Mouse (Mus musculus): ENCODE measurements around the gene Hs1bp3.

The Hs1bp3 gene

GRCm38 (mm10) chr12:8313270-8313771 lies at the start of gene Hs1bp3:
Gene Hs1bp3 (plus strand): TSS chr12:8313432.
- peak; percentile 81 to 85 for DNase-seq

GRCm38 (mm10) chr12:8266311-8266710 lies 46.9 kb upstream of the Hs1bp3 start:
- no peak for DNase-seq

GRCm38 (mm10) chr12:8269627-8270026 lies 43.6 kb upstream of the Hs1bp3 start:
- DNase-seq: no peak

GRCm38 (mm10) chr12:8271405-8271804 lies 41.8 kb upstream of the Hs1bp3 start:
- peak in 1 of 2 experiments; percentile 17 for DNase-seq

GRCm38 (mm10) chr12:8273471-8274171 lies 39.6 kb upstream of the Hs1bp3 start:
- no peak for DNase-seq

GRCm38 (mm10) chr12:8275424-8275823 lies 37.8 kb upstream of the Hs1bp3 start:
- DNase-seq: no peak

- DNase-seq: no peak
These were observed 31.8 kb upstream of the Hs1bp3 start for GRCm38 (mm10) chr12:8281225-8282017.

GRCm38 (mm10) chr12:8287970-8288369 lies 25.3 kb upstream of the Hs1bp3 start:
- DNase-seq: no peak

- DNase-seq: no peak
These were observed 24.1 kb upstream of the Hs1bp3 start for GRCm38 (mm10) chr12:8289099-8289498.

GRCm38 (mm10) chr12:8289499-8289898 lies 23.7 kb upstream of the Hs1bp3 start:
- no peak for DNase-seq

GRCm38 (mm10) chr12:8291157-8291853 lies 21.9 kb upstream of the Hs1bp3 start:
- no peak for DNase-seq

GRCm38 (mm10) chr12:8295307-8295913 lies 17.8 kb upstream of the Hs1bp3 start:
- no peak for DNase-seq

GRCm38 (mm10) chr12:8296154-8296553 lies 17.1 kb upstream of the Hs1bp3 start:
- DNase-seq: no peak

GRCm38 (mm10) chr12:8297586-8298214 lies 15.5 kb upstream of the Hs1bp3 start:
- DNase-seq: no peak

GRCm38 (mm10) chr12:8298361-8299142 lies 14.7 kb upstream of the Hs1bp3 start:
- no peak for DNase-seq

GRCm38 (mm10) chr12:8299143-8300110 lies 13.8 kb upstream of the Hs1bp3 start:
- no peak for DNase-seq

- DNase-seq: no peak
These were observed 13.1 kb upstream of the Hs1bp3 start for GRCm38 (mm10) chr12:8300111-8300480.

- no peak for DNase-seq
These were observed 12.7 kb upstream of the Hs1bp3 start for GRCm38 (mm10) chr12:8300521-8300920.

GRCm38 (mm10) chr12:8301011-8301814 lies 12.0 kb upstream of the Hs1bp3 start:
- DNase-seq: no peak

Data from lung, adult 18-20 months (tissue).